Mouse (Mus musculus): ENCODE data around the gene H2-DMb1. TPM values are rescaled to one million over a fixed set of nuclear protein-coding genes. Genes with fewer than 3 reads are reported as not detected.

H2-DMb1 gene
- polyA plus RNA-seq (2012; rRNA removed), result 4.2 and 6.9 TPM in 2 replicates
- 2.4 and 2.7 TPM in 2 replicates for polyA plus RNA-seq (2014; fragmentation: Nextera tagmentation; extraction: Ambion mirVana)

DNA sequence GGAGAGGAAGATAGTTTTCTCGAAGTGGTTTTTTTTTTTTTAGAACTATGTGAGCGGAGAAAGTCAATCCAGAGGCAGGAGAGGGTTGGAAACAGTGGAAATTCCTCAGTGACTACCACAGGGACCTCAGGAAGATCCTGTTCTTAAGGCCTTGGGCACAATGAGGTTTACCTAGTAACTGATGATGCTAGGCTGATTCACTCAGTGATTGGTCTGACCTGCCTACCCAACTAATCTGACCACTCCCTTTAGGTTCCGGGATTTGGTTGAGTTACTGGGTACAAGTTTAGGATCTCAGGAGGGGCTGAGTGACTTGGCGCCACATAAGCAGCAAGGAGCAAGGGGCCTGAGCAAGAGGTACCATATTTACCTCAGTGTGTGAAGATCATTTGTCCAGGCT is at the start of gene H2-DMb1:
Gene H2-DMb1, plus strand, starts transcription at position 150 of the 400 bp plus-strand sequence.
- DNase-seq (ENCODE audit: low spot score) (peak; percentile 81), ATAC-seq (ENCODE audit: low FRiP score, low read depth) (no peak; the same call in 1 of the 2 replicates)
- Histone ChIP-seq H3K4me1 (ENCODE audit: control insufficient read depth, insufficient read depth, low read length) (no peaks in the 10 kb centered on the region), H3K9ac (ENCODE audit: low read depth, low read length, severe bottlenecking) (no peak within 1 kb of the TSS), H3K9me3 (ENCODE audit: control insufficient read depth, low read length) (no peaks in the 10 kb centered on the region), H3K27me3 (ENCODE audit: control insufficient read depth, insufficient read depth, low read length) (no peaks in the 10 kb centered on the region), H3K36me3 (ENCODE audit: control insufficient read depth, insufficient read depth, low read length) (no peaks in the 10 kb centered on the region), H3K4me3 (replicated peaks; ENCODE audit: low read length) (no peak within 1 kb of the TSS), H3K27ac (replicated peaks; ENCODE audit: low read depth, low read length) (no peak within 1 kb of the TSS), H3K4me2 (replicated peaks; ENCODE audit: low read depth, low read length, severe bottlenecking) (no peak within 1 kb of the TSS; the same call in 1 of the 2 replicates)
- no peak for TF ChIP-seq POLR2A (IDR thresholded peaks at IDR 0.05; ENCODE audit: borderline replicate concordance, extremely low read depth, insufficient read depth, insufficient read length)
- 64% methylated on average over 4 of the region's 4 CpGs for WGBS

DNA sequence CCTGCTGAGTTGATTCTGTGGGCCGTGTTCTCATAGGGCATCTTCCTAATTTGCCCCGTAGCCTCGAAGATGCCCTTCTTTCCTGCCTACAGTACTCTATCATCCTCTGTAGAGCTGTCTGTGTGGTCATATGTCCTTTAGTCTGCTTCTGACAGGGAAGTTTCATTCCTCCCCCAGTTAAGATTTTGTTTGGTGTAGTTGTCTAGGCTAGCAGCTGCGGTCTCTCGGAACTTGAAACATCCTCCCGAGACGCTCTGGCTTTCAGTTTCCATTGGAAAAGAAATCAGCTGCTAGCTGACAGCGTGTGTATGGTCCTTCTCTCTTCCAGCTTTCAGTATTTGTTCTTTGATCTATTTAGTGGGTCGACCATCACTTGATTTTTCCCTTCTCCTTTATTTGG is 48.1 kb upstream of the H2-DMb1 start:
- H3K9ac ChIP-seq (ENCODE audit: low read depth, low read length, severe bottlenecking), result no peak overlapping the region
- peaks cover 8% of the 10 kb centered on the region for H3K36me3 ChIP-seq (ENCODE audit: control insufficient read depth, insufficient read depth, low read length)
- H3K4me3 ChIP-seq (replicated peaks; ENCODE audit: low read length), result no peak overlapping the region
- no peaks in the 10 kb centered on the region for H3K27me3 ChIP-seq (ENCODE audit: control insufficient read depth, insufficient read depth, low read length)
- DNase-seq (ENCODE audit: low spot score), result no peak
- no peaks in the 10 kb centered on the region for H3K9me3 ChIP-seq (ENCODE audit: control insufficient read depth, low read length)
- WGBS, result 84% methylated on average over 9 of the region's 9 CpGs
- TF ChIP-seq POLR2A (IDR thresholded peaks at IDR 0.05; ENCODE audit: borderline replicate concordance, extremely low read depth, insufficient read depth, insufficient read length), result no peak
- ATAC-seq (ENCODE audit: low FRiP score, low read depth), result no peak
- H3K4me1 ChIP-seq (ENCODE audit: control insufficient read depth, insufficient read depth, low read length), result peaks cover 1% of the 10 kb centered on the region; the same call in 1 of the 2 replicates
- no peak overlapping the region for H3K27ac ChIP-seq (replicated peaks; ENCODE audit: low read depth, low read length)
- no peak overlapping the region for H3K4me2 ChIP-seq (replicated peaks; ENCODE audit: low read depth, low read length, severe bottlenecking)

DNA sequence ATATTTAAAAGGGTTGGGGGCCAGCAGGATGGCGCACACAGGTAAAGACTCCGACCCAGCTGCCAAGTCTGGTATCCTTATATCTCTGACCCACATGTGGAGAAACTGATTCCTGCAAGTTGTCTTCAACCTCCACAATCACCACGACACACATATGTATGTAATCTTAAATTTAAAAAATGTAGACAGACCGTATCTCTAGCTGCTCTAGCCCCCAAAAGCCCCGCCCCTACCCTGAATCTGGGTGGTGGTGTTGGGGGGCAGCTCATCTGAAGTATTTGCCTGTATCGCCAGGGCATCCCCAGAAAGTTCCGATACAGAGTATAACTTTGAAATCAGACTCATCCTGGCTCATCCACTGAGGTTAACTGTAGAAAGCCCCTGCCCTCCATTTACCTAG is 46.3 kb upstream of the H2-DMb1 start:
- Histone ChIP-seq H3K4me2 (replicated peaks; ENCODE audit: low read depth, low read length, severe bottlenecking) (no peak overlapping the region), H3K36me3 (ENCODE audit: control insufficient read depth, insufficient read depth, low read length) (peaks cover 25% of the 10 kb centered on the region), H3K9ac (ENCODE audit: low read depth, low read length, severe bottlenecking) (no peak overlapping the region), H3K4me3 (replicated peaks; ENCODE audit: low read length) (no peak overlapping the region), H3K27me3 (ENCODE audit: control insufficient read depth, insufficient read depth, low read length) (no peaks in the 10 kb centered on the region), H3K27ac (replicated peaks; ENCODE audit: low read depth, low read length) (no peak overlapping the region), H3K9me3 (ENCODE audit: control insufficient read depth, low read length) (no peaks in the 10 kb centered on the region), H3K4me1 (ENCODE audit: control insufficient read depth, insufficient read depth, low read length) (no peaks in the 10 kb centered on the region)
- no peak for TF ChIP-seq POLR2A (IDR thresholded peaks at IDR 0.05; ENCODE audit: borderline replicate concordance, extremely low read depth, insufficient read depth, insufficient read length)
- DNase-seq (ENCODE audit: low spot score) (no peak), ATAC-seq (ENCODE audit: low FRiP score, low read depth) (no peak)
- 85% methylated on average over 7 of the region's 7 CpGs for WGBS

DNA sequence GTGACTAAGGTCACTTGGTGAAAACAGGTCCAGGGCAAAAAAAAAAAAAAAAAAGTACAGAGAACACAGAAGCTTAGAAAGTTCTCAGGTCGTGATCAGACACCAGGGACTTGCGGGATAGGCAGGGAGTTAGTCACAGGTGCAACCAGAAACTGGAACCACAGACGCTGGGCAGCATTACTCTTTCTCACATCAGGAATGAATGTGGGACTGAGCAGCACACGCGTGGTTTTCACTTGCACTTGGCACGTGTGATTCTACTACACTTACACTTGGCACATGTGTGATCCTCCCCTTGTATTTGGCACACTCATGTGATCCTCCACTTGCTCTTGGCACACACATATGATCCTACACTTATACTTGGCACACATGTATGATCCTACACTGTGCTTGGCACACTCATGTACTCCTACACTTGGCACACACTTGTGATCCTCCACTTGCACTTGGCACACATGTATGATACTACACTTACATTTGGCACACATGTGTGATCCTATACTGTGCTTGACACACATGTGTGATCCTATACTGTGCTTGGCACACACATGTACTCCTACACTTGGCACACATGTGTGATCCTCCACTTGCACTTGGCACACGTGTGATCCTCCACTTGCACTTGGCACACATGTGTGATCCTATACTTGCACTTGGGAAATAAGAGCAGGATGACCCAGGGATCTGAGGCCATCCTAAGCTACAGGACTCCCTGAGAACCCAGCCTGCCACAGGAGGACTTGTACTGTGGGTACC is 45.6 kb upstream of the H2-DMb1 start:
- Histone ChIP-seq H3K9me3 (ENCODE audit: control insufficient read depth, low read length) (no peaks in the 10 kb centered on the region), H3K4me3 (replicated peaks; ENCODE audit: low read length) (no peak overlapping the region), H3K9ac (ENCODE audit: low read depth, low read length, severe bottlenecking) (no peak overlapping the region), H3K27ac (replicated peaks; ENCODE audit: low read depth, low read length) (no peak overlapping the region), H3K4me1 (ENCODE audit: control insufficient read depth, insufficient read depth, low read length) (no peaks in the 10 kb centered on the region), H3K27me3 (ENCODE audit: control insufficient read depth, insufficient read depth, low read length) (no peaks in the 10 kb centered on the region), H3K4me2 (replicated peaks; ENCODE audit: low read depth, low read length, severe bottlenecking) (no peak overlapping the region), H3K36me3 (ENCODE audit: control insufficient read depth, insufficient read depth, low read length) (peaks cover 32% of the 10 kb centered on the region)
- DNase-seq (ENCODE audit: low spot score) (no peak), ATAC-seq (ENCODE audit: low FRiP score, low read depth) (no peak)
- no peak for TF ChIP-seq POLR2A (IDR thresholded peaks at IDR 0.05; ENCODE audit: borderline replicate concordance, extremely low read depth, insufficient read depth, insufficient read length)
- 75% methylated on average over 7 of the region's 7 CpGs for WGBS

DNA sequence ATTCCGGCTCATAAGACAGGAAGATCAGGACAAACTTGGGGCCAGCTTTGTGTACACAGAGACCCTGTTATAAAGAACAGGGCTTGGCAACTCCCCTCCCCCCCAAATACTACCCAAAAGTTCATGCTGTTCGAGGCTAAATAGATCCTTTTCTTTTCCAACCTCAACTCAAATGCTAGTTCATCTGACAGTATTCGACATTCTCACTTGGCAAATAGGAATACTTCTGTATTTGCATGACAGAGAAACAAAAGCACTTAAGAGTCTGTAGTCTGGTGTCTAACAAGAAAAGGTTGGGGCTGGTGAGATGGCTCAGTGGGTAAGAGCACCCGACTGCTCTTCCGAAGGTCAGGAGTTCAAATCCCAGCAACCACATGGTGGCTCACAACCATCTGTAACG is 44.4 kb upstream of the H2-DMb1 start:
- DNase-seq (ENCODE audit: low spot score), result no peak
- H3K9ac ChIP-seq (ENCODE audit: low read depth, low read length, severe bottlenecking), result no peak overlapping the region
- H3K4me2 ChIP-seq (replicated peaks; ENCODE audit: low read depth, low read length, severe bottlenecking), result no peak overlapping the region
- no peaks in the 10 kb centered on the region for H3K27me3 ChIP-seq (ENCODE audit: control insufficient read depth, insufficient read depth, low read length)
- peaks cover 44% of the 10 kb centered on the region for H3K36me3 ChIP-seq (ENCODE audit: control insufficient read depth, insufficient read depth, low read length)
- WGBS, result 72% methylated on average over 5 of the region's 6 CpGs
- H3K4me1 ChIP-seq (ENCODE audit: control insufficient read depth, insufficient read depth, low read length), result no peaks in the 10 kb centered on the region
- no peak overlapping the region for H3K4me3 ChIP-seq (replicated peaks; ENCODE audit: low read length)
- TF ChIP-seq POLR2A (IDR thresholded peaks at IDR 0.05; ENCODE audit: borderline replicate concordance, extremely low read depth, insufficient read depth, insufficient read length), result no peak
- ATAC-seq (ENCODE audit: low FRiP score, low read depth), result no peak
- no peak overlapping the region for H3K27ac ChIP-seq (replicated peaks; ENCODE audit: low read depth, low read length)
- no peaks in the 10 kb centered on the region for H3K9me3 ChIP-seq (ENCODE audit: control insufficient read depth, low read length)

All from limb, embryonic 14.5 days (tissue).